Mouse (Mus musculus) ovary, adult 2 months (tissue): ENCODE measurements around the gene Olfr1322. TPM values are rescaled to one million over a fixed set of nuclear protein-coding genes. Genes with fewer than 3 reads are reported as not detected.

ENCODE experiments used
- polyA plus RNA-seq: library from polyadenylated mRNA; depleted of rRNA; stranded (reverse); fragments of >200 nt; gene quantifications from 2 replicates; pipeline ENCODE4 v1.2.3, GENCODE M21; 2012; rRNA removed

The Olfr1322 gene
- not detected in 2 replicates for polyA plus RNA-seq

DNA sequence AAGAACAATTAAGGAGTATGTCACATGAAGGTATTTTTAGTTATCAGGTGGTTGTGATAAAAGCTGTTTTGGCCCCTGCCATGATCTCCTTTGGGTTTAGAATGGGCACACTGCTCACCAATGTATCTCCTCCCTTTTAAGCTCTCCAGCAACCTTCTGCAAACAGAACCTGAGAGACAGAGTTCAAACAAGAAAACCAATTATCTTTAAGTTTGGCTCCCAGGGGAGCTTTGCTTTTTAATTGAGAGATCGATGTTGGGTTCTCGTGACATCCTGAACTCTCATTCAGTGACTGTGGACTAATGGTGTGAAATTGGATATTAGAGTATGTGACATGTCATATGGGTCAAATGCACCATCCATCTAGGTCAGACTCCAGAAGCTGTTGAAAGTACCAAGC is at the start of gene Olfr1322:
Gene Olfr1322 (minus strand): TSS at position 101 of the 400 bp plus-strand sequence.

Other genes with a start within 250 kb of the Olfr1322 start
- gene Olfr1320, start 219.2 kb downstream of the Olfr1322 start, polyA plus RNA-seq, result not detected in 2 replicates
- gene Olfr1321, start 156.4 kb downstream of the Olfr1322 start, polyA plus RNA-seq, result not detected in 2 replicates
- gene Igsf1, start 93.7 kb downstream of the Olfr1322 start, polyA plus RNA-seq, result 0.09 and 0.13 TPM in 2 replicates
- not detected in 2 replicates for gene Olfr1323, start 127.9 kb upstream of the Olfr1322 start, polyA plus RNA-seq